Mouse (Mus musculus): ENCODE measurements around the gene Tmem72. TPM values are rescaled to one million over a fixed set of nuclear protein-coding genes. Genes with fewer than 3 reads are reported as not detected.

Tmem72 gene
- polyA plus RNA-seq (2015; fragmentation: Nextera tagmentation; extraction: Ambion mirVana) = 0.05 and 0.08 TPM in 2 replicates

- no peak for TF ChIP-seq EP300 (optimal IDR thresholded peaks at IDR 0.05)
- no peak for TF ChIP-seq CTCF (IDR thresholded peaks at IDR 0.05; ENCODE audit: low read depth)
- ATAC-seq (ENCODE audit: low FRiP score, low TSS enrichment) (0 out of 2 replicates have a peak, but pooled peaks have one; percentile 35), DNase-seq (ENCODE audit: low spot score) (peak; percentile 18)
- no peaks in the 10 kb centered on the region for H3K4me1 ChIP-seq (replicated peaks; ENCODE audit: control insufficient read depth, insufficient read depth)
- H3K27ac ChIP-seq (replicated peaks) = no peak within 1 kb of the TSS
- WGBS = 50% methylated on average over 8 of the region's 8 CpGs
- H3K36me3 ChIP-seq (ENCODE audit: control insufficient read depth, insufficient read depth, low read length) = no peaks in the 10 kb centered on the region
- H3K27me3 ChIP-seq (ENCODE audit: control insufficient read depth, insufficient read depth, low read length) = no peaks in the 10 kb centered on the region
- H3K9me3 ChIP-seq (ENCODE audit: control insufficient read depth, low read length) = no peaks in the 10 kb centered on the region
- H3K4me3 ChIP-seq (ENCODE audit: low read depth, low read length) = no peak within 1 kb of the TSS
- 0 out of 2 replicates have a peak within 1 kb of the TSS, but pooled peaks have one; percentile 4 for H3K9ac ChIP-seq (ENCODE audit: low read length)
- no peak within 1 kb of the TSS for H3K4me2 ChIP-seq (replicated peaks; ENCODE audit: low read depth)
Observed at GRCm38 (mm10) chr6:116716666-116717065, at the start of gene Tmem72. Gene Tmem72 (minus strand): TSS chr6:116716913.

GRCm38 (mm10) chr6:116764524-116764923 is 47.8 kb upstream of the Tmem72 start:
- Histone ChIP-seq H3K27me3 (ENCODE audit: control insufficient read depth, insufficient read depth, low read length) (no peaks in the 10 kb centered on the region), H3K36me3 (ENCODE audit: control insufficient read depth, insufficient read depth, low read length) (no peaks in the 10 kb centered on the region), H3K9ac (ENCODE audit: low read length) (no peak overlapping the region), H3K4me1 (replicated peaks; ENCODE audit: control insufficient read depth, insufficient read depth) (no peaks in the 10 kb centered on the region), H3K9me3 (ENCODE audit: control insufficient read depth, low read length) (no peaks in the 10 kb centered on the region), H3K27ac (replicated peaks) (no peak overlapping the region), H3K4me3 (ENCODE audit: low read depth, low read length) (no peak overlapping the region), H3K4me2 (replicated peaks; ENCODE audit: low read depth) (no peak overlapping the region)
- ATAC-seq (ENCODE audit: low FRiP score, low TSS enrichment) (peak; percentile 21; the same call in 1 of the 2 replicates), DNase-seq (ENCODE audit: low spot score) (no peak)
- TF ChIP-seq CTCF (IDR thresholded peaks at IDR 0.05; ENCODE audit: low read depth) (no peak), EP300 (optimal IDR thresholded peaks at IDR 0.05) (no peak)
- 96% methylated on average over 4 of the region's 4 CpGs for WGBS

- ATAC-seq (ENCODE audit: low FRiP score, low TSS enrichment) (no peak), DNase-seq (ENCODE audit: low spot score) (no peak)
- Histone ChIP-seq H3K27ac (replicated peaks) (no peak overlapping the region), H3K36me3 (ENCODE audit: control insufficient read depth, insufficient read depth, low read length) (no peaks in the 10 kb centered on the region), H3K4me1 (replicated peaks; ENCODE audit: control insufficient read depth, insufficient read depth) (no peaks in the 10 kb centered on the region), H3K9me3 (ENCODE audit: control insufficient read depth, low read length) (no peaks in the 10 kb centered on the region), H3K9ac (ENCODE audit: low read length) (no peak overlapping the region), H3K4me3 (ENCODE audit: low read depth, low read length) (no peak overlapping the region), H3K27me3 (ENCODE audit: control insufficient read depth, insufficient read depth, low read length) (no peaks in the 10 kb centered on the region), H3K4me2 (replicated peaks; ENCODE audit: low read depth) (no peak overlapping the region)
- WGBS = 31% methylated on average over 3 of the region's 3 CpGs
- TF ChIP-seq EP300 (optimal IDR thresholded peaks at IDR 0.05) (no peak), CTCF (IDR thresholded peaks at IDR 0.05; ENCODE audit: low read depth) (no peak)
Observed at GRCm38 (mm10) chr6:116762333-116762732, 45.6 kb upstream of the Tmem72 start.

- no peak overlapping the region for H3K4me3 ChIP-seq (ENCODE audit: low read depth, low read length)
- H3K36me3 ChIP-seq (ENCODE audit: control insufficient read depth, insufficient read depth, low read length) = no peaks in the 10 kb centered on the region
- no peaks in the 10 kb centered on the region for H3K9me3 ChIP-seq (ENCODE audit: control insufficient read depth, low read length)
- H3K4me1 ChIP-seq (replicated peaks; ENCODE audit: control insufficient read depth, insufficient read depth) = no peaks in the 10 kb centered on the region
- H3K27me3 ChIP-seq (ENCODE audit: control insufficient read depth, insufficient read depth, low read length) = no peaks in the 10 kb centered on the region
- no peak for TF ChIP-seq EP300 (optimal IDR thresholded peaks at IDR 0.05)
- no peak for TF ChIP-seq CTCF (IDR thresholded peaks at IDR 0.05; ENCODE audit: low read depth)
- ATAC-seq (ENCODE audit: low FRiP score, low TSS enrichment) (no peak), DNase-seq (ENCODE audit: low spot score) (no peak)
- 62% methylated on average over 6 of the region's 6 CpGs for WGBS
- H3K9ac ChIP-seq (ENCODE audit: low read length) = no peak overlapping the region
- no peak overlapping the region for H3K27ac ChIP-seq (replicated peaks)
- no peak overlapping the region for H3K4me2 ChIP-seq (replicated peaks; ENCODE audit: low read depth)
Observed at GRCm38 (mm10) chr6:116760181-116760580, 43.5 kb upstream of the Tmem72 start.

GRCm38 (mm10) chr6:116756364-116756763 is 39.7 kb upstream of the Tmem72 start:
- TF ChIP-seq EP300 (optimal IDR thresholded peaks at IDR 0.05) = no peak
- no peak for TF ChIP-seq CTCF (IDR thresholded peaks at IDR 0.05; ENCODE audit: low read depth)
- WGBS = 83% methylated on average over 3 of the region's 3 CpGs
- DNase-seq (ENCODE audit: low spot score) (no peak), ATAC-seq (ENCODE audit: low FRiP score, low TSS enrichment) (no peak)
- no peak overlapping the region for H3K4me2 ChIP-seq (replicated peaks; ENCODE audit: low read depth)
- no peaks in the 10 kb centered on the region for H3K4me1 ChIP-seq (replicated peaks; ENCODE audit: control insufficient read depth, insufficient read depth)
- H3K36me3 ChIP-seq (ENCODE audit: control insufficient read depth, insufficient read depth, low read length) = no peaks in the 10 kb centered on the region
- no peaks in the 10 kb centered on the region for H3K9me3 ChIP-seq (ENCODE audit: control insufficient read depth, low read length)
- no peak overlapping the region for H3K9ac ChIP-seq (ENCODE audit: low read length)
- H3K4me3 ChIP-seq (ENCODE audit: low read depth, low read length) = no peak overlapping the region
- no peaks in the 10 kb centered on the region for H3K27me3 ChIP-seq (ENCODE audit: control insufficient read depth, insufficient read depth, low read length)
- no peak overlapping the region for H3K27ac ChIP-seq (replicated peaks)

GRCm38 (mm10) chr6:116738046-116738445 is 21.3 kb upstream of the Tmem72 start:
- Histone ChIP-seq H3K4me3 (ENCODE audit: low read depth, low read length) (no peak overlapping the region), H3K36me3 (ENCODE audit: control insufficient read depth, insufficient read depth, low read length) (no peaks in the 10 kb centered on the region), H3K9ac (ENCODE audit: low read length) (no peak overlapping the region), H3K27ac (replicated peaks) (no peak overlapping the region), H3K27me3 (ENCODE audit: control insufficient read depth, insufficient read depth, low read length) (no peaks in the 10 kb centered on the region), H3K4me2 (replicated peaks; ENCODE audit: low read depth) (no peak overlapping the region), H3K4me1 (replicated peaks; ENCODE audit: control insufficient read depth, insufficient read depth) (no peaks in the 10 kb centered on the region), H3K9me3 (ENCODE audit: control insufficient read depth, low read length) (no peaks in the 10 kb centered on the region)
- 80% methylated on average over 2 of the region's 2 CpGs for WGBS
- DNase-seq (ENCODE audit: low spot score) = no peak
- ATAC-seq (ENCODE audit: low FRiP score, low TSS enrichment) = no peak
- no peak for TF ChIP-seq EP300 (optimal IDR thresholded peaks at IDR 0.05)
- TF ChIP-seq CTCF (IDR thresholded peaks at IDR 0.05; ENCODE audit: low read depth) = no peak
